Mouse (Mus musculus) frontal cortex, postnatal 14 days (tissue): ENCODE results near the gene Med13l.
A peak's percentile ranks its signal among the peaks of the same experiment; 100 is the strongest.

Experiments
- DNase-seq, 2 experiments: peaks; one replicate each; pipeline ENCODE4 v3.0.0; 2022; ENCODE audit warnings: low spot score in 2 of 2

The Med13l gene

GRCm38 (mm10) chr5:118693996-118694395, 133.5 kb downstream of the Med13l start:
- no peak for DNase-seq

DNA sequence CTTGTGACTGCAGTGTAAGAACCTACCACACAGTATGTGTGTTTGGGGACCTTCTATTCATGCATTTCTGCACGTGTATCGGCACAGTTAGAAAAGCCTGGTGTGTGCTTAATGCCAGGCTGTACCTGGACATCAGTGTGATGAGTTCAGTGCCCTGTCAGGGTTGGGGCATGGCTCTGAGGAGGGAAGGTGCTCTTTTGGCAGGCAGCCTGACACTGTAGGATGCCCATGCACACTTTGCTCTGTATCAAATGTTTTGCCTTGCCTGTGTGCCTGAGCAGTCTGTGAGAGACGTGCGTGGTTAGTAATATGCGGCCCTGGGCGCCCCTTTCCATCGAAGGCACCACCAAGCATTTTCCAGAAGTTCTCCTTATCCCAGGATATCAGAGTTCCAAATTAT, 136.6 kb downstream of the Med13l start:
- no peak for DNase-seq

GRCm38 (mm10) chr5:118700978-118701377, 140.5 kb downstream of the Med13l start:
- no peak for DNase-seq

- DNase-seq: no peak
Measured at GRCm38 (mm10) chr5:118702674-118703073, 142.2 kb downstream of the Med13l start.

DNA sequence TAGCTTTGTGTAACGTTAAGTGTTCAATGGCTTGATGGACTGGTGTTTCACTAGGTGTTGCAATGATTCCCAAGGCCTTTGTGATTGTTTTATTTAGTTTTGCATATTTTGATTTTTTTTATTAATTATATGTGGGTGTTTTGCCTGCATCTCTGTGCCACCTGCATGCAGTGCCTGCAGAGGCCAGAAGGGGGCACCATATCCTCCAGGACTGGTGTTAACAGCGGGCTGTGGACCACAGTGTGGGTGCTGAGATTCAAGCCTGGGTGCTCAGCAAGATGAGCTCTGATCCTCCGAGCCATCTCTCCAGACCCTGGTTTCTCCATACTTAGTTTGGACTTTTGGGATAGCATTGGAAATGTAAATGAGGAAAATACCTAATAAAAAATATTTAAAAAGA, 143.7 kb downstream of the Med13l start:
- DNase-seq: no peak

DNA sequence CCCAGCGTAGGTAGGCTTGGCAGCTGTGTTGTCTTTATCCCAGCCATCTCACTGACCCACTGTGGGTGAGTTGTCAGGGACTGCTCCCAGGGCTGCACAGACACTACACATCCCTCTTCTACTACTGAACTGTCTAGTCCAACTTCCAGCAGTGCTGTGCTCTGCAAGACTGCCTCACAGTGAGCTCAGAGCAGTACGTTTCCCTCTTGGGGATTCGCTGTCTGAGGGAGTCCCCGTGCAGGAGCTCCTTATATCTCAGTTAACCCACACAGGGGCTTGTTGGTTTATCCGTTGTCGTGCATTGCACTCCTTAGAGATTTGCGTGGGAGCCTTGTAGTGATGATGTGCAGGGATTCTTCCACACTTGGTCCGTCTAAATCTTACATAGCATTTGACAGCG, 144.5 kb downstream of the Med13l start:
- DNase-seq: no peak

GRCm38 (mm10) chr5:118706009-118706408, 145.5 kb downstream of the Med13l start:
- DNase-seq: no peak

- no peak for DNase-seq
Measured at GRCm38 (mm10) chr5:118706414-118706813, 145.9 kb downstream of the Med13l start.

DNA sequence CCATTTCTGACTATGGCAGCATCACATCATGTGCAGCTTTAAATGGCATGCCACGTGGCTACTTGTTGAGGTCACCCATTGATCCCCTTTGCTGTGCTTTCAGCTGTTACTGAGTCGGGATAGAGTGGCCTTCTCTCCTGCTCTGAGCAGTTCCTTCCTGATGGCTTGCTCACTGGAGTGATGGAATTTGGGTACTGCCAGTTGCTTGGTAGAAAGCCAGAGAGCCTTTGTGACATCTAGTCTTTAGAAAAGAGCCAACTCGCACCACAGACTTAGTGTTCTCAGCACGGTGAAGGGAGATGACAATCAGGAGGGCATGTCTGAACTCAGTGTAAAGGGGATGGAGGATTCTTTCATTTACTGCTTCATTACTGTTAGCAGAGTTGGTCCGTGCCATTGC, 147.0 kb downstream of the Med13l start:
- no peak for DNase-seq

- DNase-seq: peak in 1 of 2 experiments; percentile 48
Measured at GRCm38 (mm10) chr5:118708215-118708949, 147.9 kb downstream of the Med13l start.

DNA sequence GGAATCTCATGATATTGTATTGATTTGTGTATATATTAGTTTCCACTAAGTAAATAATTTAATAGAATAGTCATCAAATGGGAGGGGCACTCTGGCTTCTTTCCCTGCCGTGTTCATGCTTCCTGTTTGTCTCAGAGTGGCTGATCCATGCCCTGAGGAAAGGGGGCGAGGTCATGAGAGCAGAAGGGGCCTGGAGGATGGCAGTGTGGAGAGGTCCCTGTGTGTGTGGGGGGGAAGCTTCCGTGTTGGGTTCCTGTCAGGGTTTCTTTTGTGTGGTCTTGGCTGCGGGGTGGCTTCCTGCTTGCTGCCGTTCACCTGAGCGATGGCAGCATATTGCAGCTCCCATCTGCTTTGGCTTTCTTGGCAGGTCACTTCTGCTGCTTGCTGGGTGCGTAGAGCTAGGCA, 149.4 kb downstream of the Med13l start:
- DNase-seq: no peak

DNA sequence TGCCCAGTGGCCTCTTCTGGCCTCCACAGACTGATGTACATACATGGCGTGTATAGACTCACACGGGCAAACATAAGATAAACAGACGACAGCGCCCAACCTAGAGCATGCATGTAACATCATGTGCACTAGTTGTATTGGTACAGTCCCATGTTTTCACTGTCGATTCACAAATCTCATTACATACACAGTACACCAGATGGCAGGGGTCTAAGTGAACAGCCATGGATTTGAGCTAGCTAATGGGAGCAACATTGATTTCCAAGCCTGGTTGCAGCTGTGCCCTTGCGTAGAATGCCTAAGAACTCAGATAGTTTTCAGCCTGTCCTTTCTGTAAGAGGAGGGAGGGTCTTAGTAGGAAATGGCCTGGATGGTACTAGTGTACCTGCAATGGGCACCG, 155.0 kb downstream of the Med13l start:
- no peak for DNase-seq

- DNase-seq: peak in 1 of 2 experiments; percentile 35
Measured at GRCm38 (mm10) chr5:118716295-118717271, 156.1 kb downstream of the Med13l start.

DNA sequence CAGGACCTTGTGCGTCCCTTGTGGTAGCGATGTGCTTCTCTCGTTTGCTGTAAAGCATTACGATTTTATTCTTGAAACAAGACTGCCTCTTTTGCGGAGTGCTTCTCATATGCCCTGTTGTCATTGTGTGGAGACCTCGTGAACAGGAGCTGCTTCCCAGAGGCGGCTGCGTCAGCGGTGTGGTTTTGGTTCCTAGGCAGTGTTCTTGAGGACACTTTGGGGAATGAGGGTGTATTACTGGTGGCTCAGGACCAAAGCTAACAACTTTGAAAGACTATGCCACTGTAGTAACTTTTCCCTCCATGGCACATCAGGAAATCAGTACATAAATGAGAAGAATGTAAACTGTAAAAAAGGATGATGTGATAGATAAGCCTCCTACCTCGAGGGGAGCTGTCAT, 157.0 kb downstream of the Med13l start:
- DNase-seq: no peak

DNA sequence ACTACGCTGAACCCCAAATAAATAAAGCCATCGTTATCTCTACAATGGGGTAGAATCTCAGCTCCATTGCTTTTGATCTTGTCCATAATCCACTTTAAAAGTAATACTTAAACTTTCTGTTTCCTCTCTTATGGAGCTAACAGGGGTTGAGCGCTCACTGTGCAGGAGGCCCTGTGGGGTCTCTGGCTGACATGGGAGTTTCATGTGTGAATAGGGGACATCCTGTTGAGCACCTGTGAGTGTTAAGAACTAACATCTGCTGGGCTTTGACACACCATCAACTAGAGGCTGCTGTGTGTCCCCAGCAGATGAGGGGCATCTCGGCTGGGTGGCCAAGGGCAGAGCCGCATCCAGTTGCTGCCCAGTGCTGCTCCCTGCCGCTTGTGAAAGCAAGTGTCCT, 157.6 kb downstream of the Med13l start:
- no peak for DNase-seq

DNA sequence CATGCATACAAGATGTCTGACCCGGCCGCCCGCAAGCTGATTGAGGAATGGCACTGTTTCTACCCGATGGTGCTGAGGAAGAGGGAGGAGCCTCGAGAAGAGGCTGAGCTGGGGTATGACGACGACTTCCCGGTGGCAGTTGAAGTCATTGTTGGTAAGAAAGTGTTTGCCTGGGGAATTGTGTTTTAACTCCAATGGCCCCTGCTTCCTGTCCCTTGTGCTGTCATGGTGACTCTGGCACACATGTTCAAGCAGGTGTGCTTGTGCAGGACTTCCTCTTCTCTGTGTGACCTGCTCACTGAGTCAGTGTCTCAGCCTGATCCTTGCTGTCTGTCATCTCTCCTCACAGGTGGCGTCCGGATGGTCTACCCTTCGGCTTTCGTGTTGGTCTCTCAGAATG, 160.9 kb downstream of the Med13l start:
- DNase-seq: no peak

DNA sequence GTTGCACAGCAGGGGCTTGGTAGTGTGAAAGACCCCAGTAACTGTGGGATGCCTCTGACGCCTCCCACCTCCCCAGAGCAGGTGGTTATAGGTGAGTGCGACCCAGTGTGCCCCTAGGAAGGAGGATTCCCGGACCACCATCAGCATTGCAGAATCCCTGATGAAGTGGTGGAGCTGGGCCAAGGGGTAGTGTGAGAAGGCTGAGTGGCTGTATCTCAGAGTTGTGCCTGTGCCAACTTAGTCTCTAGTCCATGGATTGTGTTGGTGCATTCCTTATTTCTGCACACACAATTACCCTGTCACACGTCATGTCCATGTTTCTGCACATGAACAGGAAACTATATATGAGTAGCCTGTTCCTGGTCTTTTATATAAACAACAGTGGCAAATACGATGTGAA, 161.4 kb downstream of the Med13l start:
- no peak for DNase-seq

DNA sequence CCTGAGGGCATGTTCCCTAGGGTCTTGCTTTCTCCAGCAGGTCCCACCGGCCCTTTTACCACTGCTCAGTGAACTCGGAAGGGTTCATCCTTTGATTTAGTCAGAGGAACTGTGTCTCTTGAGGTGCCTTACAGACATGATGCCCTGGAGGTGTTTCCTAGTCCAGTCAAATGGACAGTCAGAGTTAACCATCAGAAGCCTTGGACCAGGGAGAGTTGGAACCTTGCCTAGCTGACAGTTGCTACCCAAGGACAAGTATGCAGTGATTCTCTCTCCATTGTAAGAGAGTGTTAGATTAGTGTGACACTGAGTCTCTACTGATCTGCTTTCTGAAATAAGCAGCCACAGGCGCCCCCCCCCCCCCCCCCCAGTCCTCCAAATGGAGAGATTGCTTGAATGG, 162.0 kb downstream of the Med13l start:
- no peak for DNase-seq

- no peak for DNase-seq
Measured at GRCm38 (mm10) chr5:118725425-118725824, 164.9 kb downstream of the Med13l start.

GRCm38 (mm10) chr5:118725886-118726505, 165.5 kb downstream of the Med13l start:
- DNase-seq: no peak

DNA sequence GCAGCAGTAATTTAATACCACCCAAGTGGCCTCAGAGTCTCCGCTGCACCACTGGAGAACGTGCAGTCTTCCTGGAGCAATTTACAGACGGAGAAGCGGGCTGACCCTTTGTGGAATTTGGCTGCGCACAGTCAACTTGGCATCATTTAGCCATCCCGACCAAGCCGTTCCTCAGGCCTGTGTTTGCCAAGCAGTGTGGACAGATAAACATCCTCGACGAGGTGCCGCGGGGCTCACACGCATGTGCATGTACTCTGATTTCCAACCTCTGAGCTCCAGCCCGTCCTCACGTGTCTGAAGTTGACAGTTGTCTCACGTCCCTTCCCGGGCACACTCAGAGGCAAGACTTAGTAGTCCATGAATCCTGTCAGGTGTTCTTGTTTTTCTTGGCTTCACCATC, 166.9 kb downstream of the Med13l start:
- DNase-seq: no peak

- DNase-seq: no peak
Measured at GRCm38 (mm10) chr5:118732221-118732620, 171.7 kb downstream of the Med13l start.
